11 mouse cellular contexts compared by ENCODE assay signal in genomic region chr7:78385971-78386370, GRCm38 (mm10).
DNase-seq lines count a peak whose midpoint lies in the region; ATAC-seq and TF ChIP-seq lines count a peak whose summit lies in the region.
"Had no signal": no experiment of that assay in that cellular context is flagged by ENCODE, and none has a peak within 500 bp of the region (broad histone marks: within the 10 kb centered on the region; RNA-seq: fewer than 3 reads in every experiment).

No protein-coding gene starts in this region.

- H3K79me2 ChIP-seq in heart, adult 2 months (replicated peaks; ENCODE audit: control insufficient read depth, insufficient read depth, low read length) = no peaks in the 10 kb centered on the region

- TF ChIP-seq POLR2A in heart, adult 2 months (IDR thresholded peaks at IDR 0.05; ENCODE audit: insufficient read depth, low read depth, low read length) = no peak
- TF ChIP-seq POLR2A in brain, embryonic 14.5 days (IDR thresholded peaks at IDR 0.05; ENCODE audit: borderline replicate concordance, extremely low read depth, insufficient read depth, insufficient read length, poor library complexity, severe bottlenecking) = no peak

- H3K36me3 ChIP-seq in heart, adult 2 months (ENCODE audit: control insufficient read depth, insufficient read depth, low read length) = peaks cover 1% of the 10 kb centered on the region; the same call in 1 of the 2 replicates
- no peaks in the 10 kb centered on the region for H3K36me3 ChIP-seq in heart, embryonic 10.5 days
- no peaks in the 10 kb centered on the region for H3K36me3 ChIP-seq in liver, postnatal 0 days (replicated peaks; ENCODE audit: insufficient read depth, low read length)
- H3K36me3 ChIP-seq: embryonic facial prominence, embryonic 13.5 days; intestine, embryonic 15.5 days had no signal

- no peak overlapping the region for H3K9ac ChIP-seq in heart, adult 2 months (ENCODE audit: low read depth, low read length)
- H3K9ac ChIP-seq in liver, postnatal 0 days (replicated peaks) = no peak overlapping the region
- H3K9ac ChIP-seq: embryonic facial prominence, embryonic 13.5 days; intestine, embryonic 15.5 days had no signal

- no peaks in the 10 kb centered on the region; the same call in 1 of the 2 replicates for H3K4me1 ChIP-seq in heart, adult 2 months (ENCODE audit: control insufficient read depth, insufficient read depth, low read length)
- H3K4me1 ChIP-seq in heart, embryonic 10.5 days = no peaks in the 10 kb centered on the region
- H3K4me1 ChIP-seq in liver, postnatal 0 days (ENCODE audit: insufficient read depth) = no peaks in the 10 kb centered on the region
- H3K4me1 ChIP-seq: embryonic facial prominence, embryonic 13.5 days; intestine, embryonic 15.5 days had no signal

- DNase-seq in heart, adult 2 months = peak in 1 of 2 experiments; percentile 66
- DNase-seq in heart, embryonic 10.5 days (ENCODE audit: low spot score) = no peak
- DNase-seq in brain, embryonic 14.5 days (ENCODE audit: low read depth) = peak; percentile 27
- peak; percentile 81 for DNase-seq in cerebellum, adult 8-10 months
- peak; percentile 15 for DNase-seq in heart, postnatal 25 days (ENCODE audit: low spot score)
- DNase-seq in liver, postnatal 0 days = no peak
- DNase-seq: right cerebral cortex, postnatal 25 days; thymus, postnatal 25 days had no signal

- WGBS in heart, adult 2 months = 14% methylated on average over 1 of the region's 1 CpGs
- 39% methylated on average over 1 of the region's 1 CpGs for WGBS in heart, embryonic 10.5 days
- 42% methylated on average over 1 of the region's 1 CpGs for WGBS in liver, postnatal 0 days (ENCODE audit: insufficient replicate concordance)

- intact Hi-C loops in heart, adult 2 months (cut with DNase I) = loop anchor here (2.0 to 5.0 kb wide), 2 partner anchors 53 to 181 kb away; no protein-coding TSS in a partner anchor
- intact Hi-C loops in heart, postnatal 25 days (cut with DNase I) = loop anchor here (5.0 kb wide), 1 partner anchor 51 kb away; no protein-coding TSS in a partner anchor

- no peaks in the 10 kb centered on the region for H3K9me3 ChIP-seq in heart, embryonic 10.5 days
- H3K9me3 ChIP-seq in liver, postnatal 0 days (ENCODE audit: low read length) = no peaks in the 10 kb centered on the region
- H3K9me3 ChIP-seq: embryonic facial prominence, embryonic 13.5 days; intestine, embryonic 15.5 days had no signal

- ATAC-seq in liver, postnatal 0 days = no peak
- no peak for ATAC-seq in megakaryocyte progenitor cell, adult 5-6 weeks (replicated peaks; ENCODE audit: poor library complexity)
- ATAC-seq: intestine, embryonic 15.5 days had no signal

- 0 out of 2 replicates have a peak, but pooled peaks have one; percentile 21 for TF ChIP-seq EP300 in heart, adult 2 months (IDR thresholded peaks at IDR 0.05; ENCODE audit: insufficient read depth, low read depth, low read length)
- no peak for TF ChIP-seq EP300 in liver, postnatal 0 days (IDR thresholded peaks at IDR 0.05; ENCODE audit: low read depth)

- H3K27me3 ChIP-seq in heart, adult 2 months (ENCODE audit: control insufficient read depth, insufficient read depth, low read length) = no peaks in the 10 kb centered on the region
- no peaks in the 10 kb centered on the region for H3K27me3 ChIP-seq in heart, embryonic 10.5 days (ENCODE audit: insufficient read depth, poor library complexity, severe bottlenecking)
- no peaks in the 10 kb centered on the region for H3K27me3 ChIP-seq in liver, postnatal 0 days (ENCODE audit: insufficient read depth, low read length)
- H3K27me3 ChIP-seq: embryonic facial prominence, embryonic 13.5 days; intestine, embryonic 15.5 days had no signal

- no peak for TF ChIP-seq CTCF in heart, adult 2 months (IDR thresholded peaks at IDR 0.05)
- TF ChIP-seq CTCF in brain, embryonic 14.5 days (IDR thresholded peaks at IDR 0.05; ENCODE audit: borderline replicate concordance, extremely low read depth, insufficient read depth, insufficient read length) = no peak
- no peak for TF ChIP-seq CTCF in liver, postnatal 0 days (IDR thresholded peaks at IDR 0.05; ENCODE audit: low read depth)

- H3K27ac ChIP-seq in heart, adult 2 months = peak overlapping the region; percentile 47
- no peak overlapping the region for H3K27ac ChIP-seq in heart, embryonic 10.5 days
- no peak overlapping the region for H3K27ac ChIP-seq in liver, postnatal 0 days (ENCODE audit: low read depth)
- H3K27ac ChIP-seq: embryonic facial prominence, embryonic 13.5 days; intestine, embryonic 15.5 days had no signal

- no peak overlapping the region for H3K4me3 ChIP-seq in heart, adult 2 months
- no peak overlapping the region for H3K4me3 ChIP-seq in heart, embryonic 10.5 days
- no peak overlapping the region for H3K4me3 ChIP-seq in liver, postnatal 0 days (ENCODE audit: low read depth, low read length)
- H3K4me3 ChIP-seq: embryonic facial prominence, embryonic 13.5 days; intestine, embryonic 15.5 days had no signal

- no peak overlapping the region for H3K4me2 ChIP-seq in liver, postnatal 0 days (ENCODE audit: low read depth, low read length)
- H3K4me2 ChIP-seq: embryonic facial prominence, embryonic 13.5 days; intestine, embryonic 15.5 days had no signal

Comparison
In these comparisons a context has a peak if more than half of its experiments do, and no peak if none do; other contexts are left out.
1. DNase-seq: peak in brain, embryonic 14.5 days (single experiment), cerebellum, adult 8-10 months (single experiment) and heart, postnatal 25 days (single experiment); none in heart, embryonic 10.5 days (single experiment) and liver, postnatal 0 days (single experiment).